Comparison of ENCODE assay signal across 8 mouse cellular contexts in genomic region chr15:86236252-86236651, GRCm38 (mm10). TPM values are rescaled to one million over a fixed set of nuclear protein-coding genes. Genes with fewer than 3 reads are reported as not detected.
DNase-seq lines count a peak whose midpoint lies in the region; ATAC-seq and TF ChIP-seq lines count a peak whose summit lies in the region.
"Had no signal": no experiment of that assay in that cellular context is flagged by ENCODE, and none has a peak within 500 bp of the region (broad histone marks: within the 10 kb centered on the region; RNA-seq: fewer than 3 reads in every experiment).

No protein-coding gene starts in this region.

- H3K4me1 ChIP-seq in MEL (ENCODE audit: control insufficient read depth in 1 of 2, insufficient read depth in 2 of 2, low read length in 2 of 2) = peaks cover 0 to 11% of the 10 kb centered on the region in 2 experiments; a peak in 3 of 4 replicates
- H3K4me1 ChIP-seq in lung, embryonic 14.5 days (ENCODE audit: insufficient read depth) = no peaks in the 10 kb centered on the region
- H3K4me1 ChIP-seq: liver, embryonic 15.5 days had no signal

- 41% methylated on average over 4 of the region's 4 CpGs for WGBS in lung, embryonic 14.5 days

- DNase-seq in layer of hippocampus, adult 11-12 months (ENCODE audit: low spot score) = peak; percentile 75
- DNase-seq in layer of hippocampus, adult 9-10 months (ENCODE audit: low spot score) = no peak
- peak; percentile 76 for DNase-seq in MEL (ENCODE audit: low read depth, low spot score)
- peak; percentile 85 for DNase-seq in brain, adult 2 months (ENCODE audit: low read depth, low spot score)
- peak; percentile 71 for DNase-seq in gastrocnemius, adult 2 months
- peak; percentile 74 for DNase-seq in lung, embryonic 14.5 days
- peak; percentile 63 for DNase-seq in right cerebral cortex, postnatal 4 days

- peak; percentile 14 for TF ChIP-seq RAD21 in MEL (IDR thresholded peaks at IDR 0.05; ENCODE audit: low read depth, low read length)

- H3K9ac ChIP-seq in MEL (ENCODE audit: control insufficient read depth, low read depth, low read length, poor library complexity, severe bottlenecking) = no peak overlapping the region
- no peak overlapping the region for H3K9ac ChIP-seq in lung, embryonic 14.5 days
- H3K9ac ChIP-seq: liver, embryonic 15.5 days had no signal

- no peaks in the 10 kb centered on the region for H3K9me3 ChIP-seq in MEL (replicated peaks; ENCODE audit: insufficient read depth, low read length)
- no peaks in the 10 kb centered on the region for H3K9me3 ChIP-seq in lung, embryonic 14.5 days (ENCODE audit: low read depth, low read length)
- H3K9me3 ChIP-seq: liver, embryonic 15.5 days had no signal

- H3K4me2 ChIP-seq in lung, embryonic 14.5 days = no peak overlapping the region
- H3K4me2 ChIP-seq: liver, embryonic 15.5 days had no signal

- H3K79me2 ChIP-seq in MEL (ENCODE audit: control insufficient read depth, insufficient read depth, low read length, poor library complexity) = no peaks in the 10 kb centered on the region

- no peak overlapping the region for H3K4me3 ChIP-seq in MEL (ENCODE audit: control insufficient read depth in 1 of 2, insufficient read depth in 1 of 2, low read depth in 2 of 2, low read length in 2 of 2)
- H3K4me3 ChIP-seq in gastrocnemius, adult 2 months = no peak overlapping the region
- H3K4me3 ChIP-seq in lung, embryonic 14.5 days (ENCODE audit: low read depth, low read length) = no peak overlapping the region
- H3K4me3 ChIP-seq: liver, embryonic 15.5 days had no signal

- H3K27me3 ChIP-seq in MEL (ENCODE audit: control insufficient read depth in 1 of 2, insufficient read depth in 2 of 2, low read length in 2 of 2) = no peaks in the 10 kb centered on the region
- H3K27me3 ChIP-seq in lung, embryonic 14.5 days (ENCODE audit: insufficient read depth, low read length) = no peaks in the 10 kb centered on the region
- H3K27me3 ChIP-seq: liver, embryonic 15.5 days had no signal

- TF ChIP-seq CTCF in MEL (IDR thresholded peaks at IDR 0.05 in 2 of 3, conservative IDR thresholded peaks at IDR 0.05 in 1 of 3; ENCODE audit: control insufficient read depth in 1 of 3, insufficient read depth in 1 of 3, low read depth in 2 of 3, low read length in 3 of 3, poor library complexity in 1 of 3, severe bottlenecking in 1 of 3) = peak; percentile 68 to 84 (median 78)
- TF ChIP-seq CTCF in gastrocnemius, adult 2 months (IDR thresholded peaks at IDR 0.05) = peak; percentile 76
- TF ChIP-seq CTCF in lung, embryonic 14.5 days (IDR thresholded peaks at IDR 0.05; ENCODE audit: low read depth) = peak; percentile 82

- TF ChIP-seq EP300 in MEL (IDR thresholded peaks at IDR 0.05; ENCODE audit: low read depth in 1 of 2, low read length in 2 of 2) = no peak

- TF ChIP-seq POLR2A in MEL (IDR thresholded peaks at IDR 0.05; ENCODE audit: control insufficient read depth in 1 of 2, insufficient read depth in 1 of 2, low read depth in 1 of 2, low read length in 2 of 2, poor library complexity in 1 of 2) = no peak

- no peak for ATAC-seq in lung, embryonic 14.5 days (ENCODE audit: insufficient read depth)

- peaks cover 0 to 8% of the 10 kb centered on the region in 2 experiments; a peak in 3 of 4 replicates for H3K36me3 ChIP-seq in MEL (ENCODE audit: control insufficient read depth in 1 of 2, insufficient read depth in 2 of 2, low read length in 2 of 2)
- 0 out of 2 replicates have a peak, but pooled peaks cover 3% of the 10 kb centered on the region for H3K36me3 ChIP-seq in lung, embryonic 14.5 days (ENCODE audit: insufficient read depth)

- intact Hi-C loops in gastrocnemius, adult 2 months (cut with DNase I) = no loop called here

- no peak overlapping the region for H3K27ac ChIP-seq in MEL (ENCODE audit: control insufficient read depth, low read depth, low read length)
- H3K27ac ChIP-seq in gastrocnemius, adult 2 months = no peak overlapping the region
- H3K27ac ChIP-seq in lung, embryonic 14.5 days (ENCODE audit: low read depth) = no peak overlapping the region
- H3K27ac ChIP-seq: liver, embryonic 15.5 days had no signal

TF ChIP-seq in MEL, 35 proteins besides CTCF, POLR2A, EP300 and RAD21:
- TF ChIP-seq ZC3H11A (IDR thresholded peaks at IDR 0.05; ENCODE audit: low read depth, low read length) = no peak
- TF ChIP-seq SIN3A (IDR thresholded peaks at IDR 0.05; ENCODE audit: low read length) = no peak
- peak; percentile 42 for TF ChIP-seq SMC3 (IDR thresholded peaks at IDR 0.05; ENCODE audit: low read depth, low read length)
- no peak for TF ChIP-seq TCF12 (IDR thresholded peaks at IDR 0.05; ENCODE audit: low read depth, low read length)
- TF ChIP-seq MAZ (IDR thresholded peaks at IDR 0.05; ENCODE audit: low read depth, low read length) = no peak
- TF ChIP-seq CHD1 (IDR thresholded peaks at IDR 0.05; ENCODE audit: low read depth, low read length) = no peak
- no peak for TF ChIP-seq ZNF384 (IDR thresholded peaks at IDR 0.05; ENCODE audit: low read depth, low read length)
- peak; percentile 18; the same call in 1 of the 2 replicates for TF ChIP-seq BHLHE40 (IDR thresholded peaks at IDR 0.05; ENCODE audit: borderline replicate concordance, low read depth, low read length)
TF ChIP-seq in MEL: peak in this region for 2.

RNA-seq across cellular contexts. Expression of gene Tbc1d22a, which starts 22.0 kb away (rescaled TPM):
- 15.1 and 15.9 TPM in 2 replicates for total RNA-seq in MEL (2012; rRNA removed)
- polyA plus RNA-seq in MEL (2012; ENCODE audit: insufficient read depth in 1 of 2, insufficient read length in 2 of 2, low read depth in 1 of 2, low replicate concordance in 2 of 2, missing spikeins in 1 of 2) = 10 to 100 TPM in 1 of 2 experiments, not detected in 1; 21.1 TPM
- total RNA-seq in gastrocnemius, adult 2 months (2021) = 10 to 100 TPM; 12.4 to 16.3 TPM
- polyA plus RNA-seq in lung, embryonic 14.5 days (2014; fragmentation: Nextera tagmentation; extraction: Ambion mirVana) = 8.4 and 10.6 TPM in 2 replicates

RNA-seq across cellular contexts. Expression of gene Cerk, which starts 50.3 kb away (rescaled TPM):
- 3.8 and 4.1 TPM in 2 replicates for total RNA-seq in MEL (2012; rRNA removed)
- 1 to 10 TPM in 1 of 2 experiments, not detected in 1; 9.5 TPM for polyA plus RNA-seq in MEL (2012; ENCODE audit: insufficient read depth in 1 of 2, insufficient read length in 2 of 2, low read depth in 1 of 2, low replicate concordance in 2 of 2, missing spikeins in 1 of 2)
- 1 to 10 TPM; 4.2 to 8.1 TPM for total RNA-seq in gastrocnemius, adult 2 months (2021)
- polyA plus RNA-seq in lung, embryonic 14.5 days (2014; fragmentation: Nextera tagmentation; extraction: Ambion mirVana) = 33.8 and 34.2 TPM in 2 replicates
